Mouse (Mus musculus) forebrain, embryonic 12.5 days (tissue): ENCODE results near the gene Ptpa. TPM values are rescaled to one million over a fixed set of nuclear protein-coding genes. Genes with fewer than 3 reads are reported as not detected.

Experiments
- ATAC-seq: fragments of 200-750 bp; cut with Nextera tagmentation; 2 replicates; pipeline ENCODE4 v1.8.0; 2017; ENCODE audit warnings: moderate TSS enrichment; ENCODE audit not compliant: low FRiP score
- H3K27ac ChIP-seq: fragments of 300-500 bp; sonication (generic); 2 replicates; pipeline ENCODE4 v1.5.1; 2016; ENCODE audit warnings: mild to moderate bottlenecking
- H3K27me3 ChIP-seq: fragments of 300-500 bp; sonication (generic); 2 replicates; pipeline ENCODE4 v1.6.1; 2016; ENCODE audit warnings: mild to moderate bottlenecking
- H3K36me3 ChIP-seq: fragments of 300-500 bp; sonication (generic); replicated peaks from 2 replicates; pipeline ENCODE4 v1.6.1; 2016; ENCODE audit warnings: mild to moderate bottlenecking
- H3K4me1 ChIP-seq: fragments of 300-500 bp; sonication (generic); 2 replicates; pipeline ENCODE4 v1.6.1; 2016
- H3K4me2 ChIP-seq: fragments of 300-500 bp; sonication (generic); 2 replicates; pipeline ENCODE4 v1.6.1; 2016; ENCODE audit warnings: mild to moderate bottlenecking, moderate library complexity
- H3K4me3 ChIP-seq: fragments of 300-500 bp; sonication (generic); replicated peaks from 2 replicates; pipeline ENCODE4 v1.5.1; 2016; ENCODE audit warnings: mild to moderate bottlenecking
- H3K9ac ChIP-seq: fragments of 300-500 bp; sonication (generic); 2 replicates; pipeline ENCODE4 v1.6.1; 2016; ENCODE audit warnings: mild to moderate bottlenecking
- H3K9me3 ChIP-seq: fragments of 300-500 bp; sonication (generic); 2 replicates; pipeline ENCODE4 v1.6.1; 2016
- WGBS: fragments of 180-500 bp; shearing (Covaris S2); methylation state at CpG from one replicate; pipeline ENCODE4 v1.1.7; 2016; 5-methylcytosine and 5-hydroxymethylcytosine counted together
- microRNA-seq: library from miRNA; unstranded; fragments of <30 nt; microRNA quantifications from one replicate; pipeline ENCODE4, GENCODE M21; 2017
- polyA plus RNA-seq: library from polyadenylated mRNA; unstranded; fragments of >200 nt; fragmentation: Nextera tagmentation; extraction: Ambion mirVana; gene quantifications from 2 replicates; pipeline ENCODE4 v1.2.1, GENCODE M21; 2016

Gene Ptpa
- polyA plus RNA-seq, 1 experiment from 2014 or later = 131 TPM

DNA sequence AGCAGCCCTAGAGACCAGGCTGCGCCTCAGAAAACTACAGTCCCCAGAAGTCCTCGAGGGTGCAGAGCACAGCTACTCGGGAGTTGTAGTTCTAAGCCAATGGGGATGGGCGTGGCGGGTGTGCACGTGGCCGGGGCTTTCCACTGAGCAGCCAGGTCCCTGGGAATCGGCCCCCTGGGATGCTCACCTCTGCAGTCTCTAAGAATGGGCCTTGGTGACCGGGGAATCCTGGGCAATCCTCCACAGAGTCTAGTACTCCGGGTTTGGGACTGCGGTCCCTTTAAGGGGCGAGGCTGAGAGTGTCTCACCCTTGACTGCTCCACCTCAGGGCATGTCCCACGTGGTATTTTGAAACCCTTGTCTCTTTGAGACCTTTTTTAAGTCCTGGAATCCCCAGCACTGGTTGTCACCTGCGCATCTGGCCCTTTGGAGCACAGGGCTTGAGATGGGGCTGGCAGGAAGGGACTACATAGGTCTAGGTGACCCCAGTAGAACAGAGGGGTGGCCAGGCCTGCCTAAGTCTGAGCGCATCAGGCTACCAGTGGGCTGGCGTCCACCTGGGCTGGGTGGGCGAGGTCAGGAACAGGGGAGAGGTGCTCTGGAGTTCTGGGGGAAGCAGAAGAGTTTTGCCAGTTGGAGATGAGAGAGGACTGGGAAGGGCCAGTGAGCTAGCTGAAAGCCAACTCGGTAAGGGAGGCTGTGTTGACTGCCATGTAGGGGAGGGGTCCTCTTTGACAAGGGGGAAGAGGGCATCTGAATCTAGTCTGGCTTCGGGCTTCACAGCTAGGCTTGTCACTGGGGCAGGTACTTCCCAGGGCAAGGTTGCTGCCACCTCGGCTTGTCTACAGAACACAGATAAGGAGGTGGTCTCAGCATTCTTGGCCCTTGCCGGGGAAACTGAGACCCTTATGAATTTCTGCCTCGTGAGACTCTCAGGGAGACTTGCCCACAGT, 80.3 kb downstream of the Ptpa start:
- Histone ChIP-seq H3K4me1 (peaks cover 9% of the 10 kb centered on the region), H3K27ac (peak overlapping the region; percentile 10; the same call in 1 of the 2 replicates), H3K4me2 (peak overlapping the region; percentile 58), H3K27me3 (no peaks in the 10 kb centered on the region), H3K36me3 (no peaks in the 10 kb centered on the region), H3K4me3 (peak overlapping the region; percentile 29), H3K9me3 (no peaks in the 10 kb centered on the region), H3K9ac (no peak overlapping the region)
- peak; percentile 94 for ATAC-seq
- 25% methylated on average over 22 of the region's 22 CpGs for WGBS

Small RNAs within 50 kb of the gene (microRNA-seq; reads per million reads assigned to microRNA genes)
- not detected for gene Gm47292

Other genes with a start within 250 kb of the Ptpa start
- 9.7 and 13.4 TPM in 2 replicates for gene Endog, start 244.5 kb upstream of the Ptpa start, polyA plus RNA-seq
- 67.0 and 69.2 TPM in 2 replicates for gene Spout1, start 237.6 kb upstream of the Ptpa start, polyA plus RNA-seq
- 9.0 and 9.4 TPM in 2 replicates for gene Kyat1, start 210.2 kb upstream of the Ptpa start, polyA plus RNA-seq
- gene Lrrc8a, start 178.3 kb upstream of the Ptpa start, polyA plus RNA-seq = 22.8 and 35.9 TPM in 2 replicates
- gene Gm28035, start 175.5 kb upstream of the Ptpa start, polyA plus RNA-seq = 0.29 and 0.64 TPM in 2 replicates
- 5.0 and 5.4 TPM in 2 replicates for gene Phyhd1, start 149.8 kb upstream of the Ptpa start, polyA plus RNA-seq
- gene Gm28038, start 135.0 kb upstream of the Ptpa start, polyA plus RNA-seq = not detected in 2 replicates
- 25.4 and 25.6 TPM in 2 replicates for gene Dolk, start 129.7 kb upstream of the Ptpa start, polyA plus RNA-seq
- gene Nup188, start 129.6 kb upstream of the Ptpa start, polyA plus RNA-seq = 42.3 and 47.0 TPM in 2 replicates
- gene Sh3glb2, start 56.7 kb upstream of the Ptpa start, polyA plus RNA-seq = 99.8 and 110 TPM in 2 replicates
- 24.4 and 25.2 TPM in 2 replicates for gene Miga2, start 51.8 kb upstream of the Ptpa start, polyA plus RNA-seq
- 51.4 and 52.3 TPM in 2 replicates for gene Dolpp1, start 23.8 kb upstream of the Ptpa start, polyA plus RNA-seq
- gene Crat, start 226 bp upstream of the Ptpa start, polyA plus RNA-seq = 22.5 and 23.0 TPM in 2 replicates
- 2.3 and 2.7 TPM in 2 replicates for gene Ier5l, start 58.2 kb downstream of the Ptpa start, polyA plus RNA-seq
- 0.47 and 0.67 TPM in 2 replicates for gene Cstad, start 179.0 kb downstream of the Ptpa start, polyA plus RNA-seq